Mouse (Mus musculus) brain, embryonic 14.5 days (tissue): ENCODE results near the gene Fkbp2.

ENCODE experiments used
- CTCF ChIP-seq: fragments of 200-500 bp; IDR thresholded peaks from 2 replicates; pipeline ENCODE4 v1.5.1; 2012; ENCODE audit warnings: inconsistent platforms, mild to moderate bottlenecking, moderate library complexity, borderline replicate concordance; ENCODE audit not compliant: insufficient read depth, insufficient read length; ENCODE audit errors: extremely low read depth
- POLR2A ChIP-seq: fragments of 200-500 bp; IDR thresholded peaks from 2 replicates; pipeline ENCODE4 v1.6.1; 2012; ENCODE audit warnings: mild to moderate bottlenecking, inconsistent platforms, borderline replicate concordance; ENCODE audit not compliant: poor library complexity, insufficient read depth, insufficient read length, severe bottlenecking; ENCODE audit errors: extremely low read depth

DNA sequence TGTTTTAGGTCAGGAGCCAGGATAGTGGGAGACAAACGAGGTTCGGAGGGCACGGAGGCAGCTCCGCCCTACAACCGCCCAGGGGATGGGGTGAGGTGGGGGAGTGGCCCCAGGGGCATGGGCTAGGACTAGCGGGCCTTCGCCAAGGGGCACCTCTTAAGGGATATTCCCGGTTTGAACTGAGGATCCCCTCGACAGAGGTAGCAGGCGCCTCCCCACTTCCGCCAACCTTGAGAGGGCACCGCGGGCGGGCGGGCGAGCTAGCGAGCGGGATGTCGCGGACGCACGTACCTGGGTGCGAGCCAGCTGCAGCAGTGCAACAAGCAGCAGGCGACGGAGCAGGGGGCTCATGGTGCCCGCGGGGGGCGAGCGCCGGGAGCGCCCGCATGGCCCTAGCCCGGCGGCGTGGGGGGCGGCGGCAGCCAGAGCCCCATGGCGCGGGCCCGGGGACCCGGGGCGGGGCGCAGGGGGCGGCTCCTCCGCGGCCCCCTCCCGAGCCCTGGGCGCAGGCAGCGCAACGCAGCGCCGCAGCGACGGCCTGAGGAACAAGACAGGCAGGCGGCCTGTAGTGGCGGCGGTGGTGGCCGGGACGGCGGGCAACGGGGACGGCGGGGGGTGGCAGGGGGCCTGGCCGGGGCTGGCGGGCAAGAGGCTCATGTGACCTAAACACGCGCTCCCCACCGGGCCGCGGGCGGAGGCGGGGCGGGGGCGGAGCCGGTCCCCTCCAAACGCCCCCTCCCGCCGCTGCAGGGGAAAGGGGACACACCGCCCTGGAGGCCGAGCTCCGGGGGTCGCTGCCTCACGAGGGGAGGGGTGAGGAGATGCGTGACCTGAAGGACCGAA, 7.0 kb upstream of the Fkbp2 start, which contains the start of gene Vegfb:
- no peak for TF ChIP-seq CTCF
- peak; percentile 48; the same call in 1 of the 2 replicates for TF ChIP-seq POLR2A
